Mouse (Mus musculus) testis, adult 2 months (tissue): ENCODE data around the gene Olfr583. TPM values are rescaled to one million over a fixed set of nuclear protein-coding genes. Genes with fewer than 3 reads are reported as not detected.

ENCODE experiments used
- H3K27ac ChIP-seq: fragments of 200-500 bp; 2 replicates; pipeline ENCODE4 v1.5.1; 2012; ENCODE audit warnings: low read depth, low read length; ENCODE audit not compliant: control insufficient read depth, insufficient read depth
- H3K27me3 ChIP-seq: fragments of 200-500 bp; 2 replicates; pipeline ENCODE4 v1.6.1; 2012; ENCODE audit warnings: mild to moderate bottlenecking, low read length, moderate library complexity; ENCODE audit not compliant: control insufficient read depth, insufficient read depth
- H3K36me3 ChIP-seq: fragments of 200-500 bp; 2 replicates; pipeline ENCODE4 v1.6.1; 2012; ENCODE audit warnings: mild to moderate bottlenecking, low read length; ENCODE audit not compliant: control insufficient read depth, insufficient read depth
- H3K4me1 ChIP-seq: fragments of 200-500 bp; 2 replicates; pipeline ENCODE4 v1.6.1; 2012; ENCODE audit warnings: low read length; ENCODE audit not compliant: control insufficient read depth, insufficient read depth
- H3K4me3 ChIP-seq: fragments of 200-500 bp; 2 replicates; pipeline ENCODE4 v1.5.1; 2012; ENCODE audit warnings: low read depth, mild to moderate bottlenecking, low read length, moderate library complexity, mixed read lengths; ENCODE audit not compliant: control insufficient read depth
- CTCF ChIP-seq: fragments of 200-500 bp; IDR thresholded peaks from 2 replicates; pipeline ENCODE4 v1.5.1; 2012; ENCODE audit warnings: low read depth, mild to moderate bottlenecking, inconsistent platforms, low read length, moderate library complexity; ENCODE audit not compliant: control insufficient read depth, insufficient read depth, insufficient replicate concordance
- POLR2A ChIP-seq: fragments of 200-500 bp; IDR thresholded peaks from 2 replicates; pipeline ENCODE4 v1.6.1; 2012; ENCODE audit warnings: low read depth, mild to moderate bottlenecking, inconsistent platforms, low read length, moderate library complexity; ENCODE audit not compliant: control insufficient read depth
- polyA plus RNA-seq: library from polyadenylated mRNA; depleted of rRNA; stranded (reverse); fragments of >200 nt; gene quantifications from 2 replicates; pipeline ENCODE4 v1.2.3, GENCODE M21; 2012; rRNA removed

Gene Olfr583
- not detected in 2 replicates for polyA plus RNA-seq

DNA sequence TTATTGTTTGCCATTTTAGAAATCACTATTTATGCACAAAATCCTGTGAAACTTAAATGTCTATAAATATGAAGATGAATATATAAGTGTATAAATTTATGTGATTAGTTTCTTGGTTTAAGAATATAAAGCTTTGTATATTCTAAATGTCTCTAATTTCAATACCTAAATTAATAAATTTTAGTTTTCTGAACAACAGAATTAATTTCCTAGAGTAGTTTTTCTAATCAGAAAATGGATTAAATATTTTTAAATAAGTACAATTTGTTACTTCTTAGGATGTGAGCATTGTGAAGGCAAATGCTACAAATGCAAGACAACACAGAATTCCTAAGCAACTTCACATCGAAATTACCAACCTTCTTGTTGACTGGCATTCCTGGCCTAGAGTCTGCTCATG is at the start of gene Olfr583:
Gene Olfr583 (plus strand): TSS at position 301 of the 400 bp plus-strand sequence.
- no peak within 1 kb of the TSS for H3K4me3 ChIP-seq
- TF ChIP-seq CTCF (no peak), POLR2A (no peak)
- H3K27me3 ChIP-seq, result no peaks in the 10 kb centered on the region
- no peak within 1 kb of the TSS for H3K27ac ChIP-seq
- H3K4me1 ChIP-seq, result no peaks in the 10 kb centered on the region
- H3K36me3 ChIP-seq, result no peaks in the 10 kb centered on the region

DNA sequence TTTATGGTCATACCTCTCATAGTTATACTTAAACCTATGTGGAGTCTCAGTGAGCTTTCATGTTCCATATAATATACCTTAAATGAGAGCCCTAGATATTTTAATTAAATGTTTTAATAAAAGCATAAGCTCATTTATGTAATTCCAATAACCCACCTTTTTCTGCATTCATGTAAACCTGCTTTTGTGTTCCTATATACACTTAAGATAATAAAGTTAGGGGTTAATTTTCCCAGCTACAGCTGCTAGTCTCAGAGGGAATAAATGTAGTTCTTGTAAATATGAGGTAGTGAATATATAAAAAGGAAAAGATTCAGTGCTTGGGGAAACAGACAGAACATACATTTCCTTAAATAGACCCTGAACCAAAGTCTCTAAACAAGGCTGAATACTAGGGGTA is 13.4 kb upstream of the Olfr583 start, which contains the start of gene Olfr582:
Gene Olfr582 (plus strand): TSS at position 301 of the 400 bp plus-strand sequence.
- no peak within 1 kb of the TSS for H3K27ac ChIP-seq
- H3K4me3 ChIP-seq, result no peak within 1 kb of the TSS
- no peak for TF ChIP-seq CTCF
- no peak for TF ChIP-seq POLR2A
- H3K27me3 ChIP-seq, result no peaks in the 10 kb centered on the region
- H3K4me1 ChIP-seq, result no peaks in the 10 kb centered on the region
- no peaks in the 10 kb centered on the region for H3K36me3 ChIP-seq

DNA sequence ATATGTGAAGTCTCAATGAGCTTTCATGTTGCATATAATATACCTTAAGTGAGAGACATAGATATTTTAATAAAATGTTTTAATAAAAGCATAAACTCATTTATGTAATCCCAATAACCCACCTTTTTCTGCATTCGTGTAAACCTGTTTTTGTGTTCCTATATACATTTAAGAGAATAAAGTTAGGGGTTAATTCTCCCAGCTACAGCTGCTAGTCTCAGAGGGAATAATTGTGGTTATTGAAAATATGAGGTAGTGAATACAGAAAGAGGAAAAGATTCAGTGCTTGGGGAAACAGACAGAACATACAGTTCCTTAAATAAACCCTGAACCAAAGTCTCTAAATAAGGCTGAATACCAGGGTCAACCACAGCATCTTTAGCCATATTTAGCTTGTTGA is 30.5 kb downstream of the Olfr583 start, which contains the start of gene Olfr584:
Gene Olfr584 (plus strand): TSS at position 301 of the 400 bp plus-strand sequence.
- H3K4me3 ChIP-seq, result no peak within 1 kb of the TSS
- H3K27ac ChIP-seq, result no peak within 1 kb of the TSS
- TF ChIP-seq POLR2A, result no peak
- TF ChIP-seq CTCF, result no peak

DNA sequence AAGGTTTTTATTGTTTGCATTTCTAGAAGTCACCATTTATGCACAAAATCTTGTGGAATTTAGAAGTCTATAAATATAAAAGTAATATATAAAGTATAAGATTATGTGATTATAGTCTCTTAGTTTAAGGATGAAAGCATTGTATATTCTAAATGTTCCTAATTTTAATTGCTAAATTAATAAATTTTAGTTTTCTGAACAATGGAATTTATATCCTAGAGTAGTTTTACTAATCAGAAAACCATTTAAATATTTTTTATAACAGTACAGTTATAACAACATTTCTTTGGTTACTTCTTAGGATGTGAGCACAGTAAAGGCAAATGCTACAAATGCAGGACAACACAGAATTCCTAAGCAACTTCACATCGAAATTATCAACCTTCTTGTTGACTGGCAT is 46.3 kb downstream of the Olfr583 start, which contains the start of gene Olfr585:
Gene Olfr585 (plus strand): TSS at position 301 of the 400 bp plus-strand sequence.
- no peak for TF ChIP-seq POLR2A
- no peak for TF ChIP-seq CTCF
- no peaks in the 10 kb centered on the region for H3K4me1 ChIP-seq
- no peak within 1 kb of the TSS for H3K27ac ChIP-seq
- no peak within 1 kb of the TSS for H3K4me3 ChIP-seq
- no peaks in the 10 kb centered on the region for H3K27me3 ChIP-seq
- H3K36me3 ChIP-seq, result no peaks in the 10 kb centered on the region

More for the DNA sequence above, 30.5 kb downstream of the Olfr583 start, which contains the start of gene Olfr584:
- Histone ChIP-seq H3K36me3 (no peaks in the 10 kb centered on the region), H3K4me1 (no peaks in the 10 kb centered on the region), H3K27me3 (no peaks in the 10 kb centered on the region)

Other genes with a start within 250 kb of the Olfr583 start
- not detected in 2 replicates for gene Olfr564, start 247.8 kb upstream of the Olfr583 start, polyA plus RNA-seq
- gene Olfr566, start 192.5 kb upstream of the Olfr583 start, polyA plus RNA-seq, result not detected in 2 replicates
- gene Olfr568, start 174.2 kb upstream of the Olfr583 start, polyA plus RNA-seq, result 0.26 and 0.59 TPM in 2 replicates
- not detected in 2 replicates for gene Olfr569, start 160.4 kb upstream of the Olfr583 start, polyA plus RNA-seq
- gene Olfr570, start 156.7 kb upstream of the Olfr583 start, polyA plus RNA-seq, result 0.23 TPM in 1 of 2 replicates, not detected in the other
- not detected in 2 replicates for gene Olfr571, start 133.8 kb upstream of the Olfr583 start, polyA plus RNA-seq
- not detected in 2 replicates for gene Olfr572, start 126.9 kb upstream of the Olfr583 start, polyA plus RNA-seq
- not detected in 2 replicates for gene Olfr573-ps1, start 108.7 kb upstream of the Olfr583 start, polyA plus RNA-seq
- gene Olfr574, start 102.8 kb upstream of the Olfr583 start, polyA plus RNA-seq, result not detected in 2 replicates
- not detected in 2 replicates for gene Olfr575, start 92.5 kb upstream of the Olfr583 start, polyA plus RNA-seq
- not detected in 2 replicates for gene Olfr576, start 88.6 kb upstream of the Olfr583 start, polyA plus RNA-seq
- not detected in 2 replicates for gene Olfr577, start 75.4 kb upstream of the Olfr583 start, polyA plus RNA-seq
- gene Olfr578, start 62.0 kb upstream of the Olfr583 start, polyA plus RNA-seq, result not detected in 2 replicates
- not detected in 2 replicates for gene Olfr582, start 13.3 kb upstream of the Olfr583 start, polyA plus RNA-seq
- not detected in 2 replicates for gene Olfr584, start 30.6 kb downstream of the Olfr583 start, polyA plus RNA-seq
- not detected in 2 replicates for gene Olfr585, start 46.4 kb downstream of the Olfr583 start, polyA plus RNA-seq
- gene Olfr586, start 74.3 kb downstream of the Olfr583 start, polyA plus RNA-seq, result not detected in 2 replicates
- not detected in 2 replicates for gene Olfr588-ps1, start 89.6 kb downstream of the Olfr583 start, polyA plus RNA-seq
- not detected in 2 replicates for gene Olfr589, start 105.1 kb downstream of the Olfr583 start, polyA plus RNA-seq
- gene Olfr591, start 127.0 kb downstream of the Olfr583 start, polyA plus RNA-seq, result not detected in 2 replicates
- gene Olfr592, start 133.5 kb downstream of the Olfr583 start, polyA plus RNA-seq, result not detected in 2 replicates
- gene Olfr593, start 160.6 kb downstream of the Olfr583 start, polyA plus RNA-seq, result not detected in 2 replicates
- gene Olfr594, start 165.7 kb downstream of the Olfr583 start, polyA plus RNA-seq, result not detected in 2 replicates
- gene Usp17ld, start 201.2 kb downstream of the Olfr583 start, polyA plus RNA-seq, result not detected in 2 replicates